Mouse (Mus musculus) left cerebral cortex, adult 8-10 months (tissue): ENCODE results near the gene Atmin. TPM values are rescaled to one million over a fixed set of nuclear protein-coding genes. Genes with fewer than 3 reads are reported as not detected.

Experiments
- DNase-seq, 2 experiments: peaks; one replicate each; pipeline ENCODE4 v3.0.0; 2022; ENCODE audit warnings: low spot score in 2 of 2
- total RNA-seq, 4 experiments: library from RNA; stranded (reverse); gene quantifications; 2 replicates each; pipeline ENCODE4 v1.2.4; 2022

Atmin gene
- total RNA-seq = 10 to 100 TPM; 66.7 to 75.1 (median 71.3) TPM

DNA sequence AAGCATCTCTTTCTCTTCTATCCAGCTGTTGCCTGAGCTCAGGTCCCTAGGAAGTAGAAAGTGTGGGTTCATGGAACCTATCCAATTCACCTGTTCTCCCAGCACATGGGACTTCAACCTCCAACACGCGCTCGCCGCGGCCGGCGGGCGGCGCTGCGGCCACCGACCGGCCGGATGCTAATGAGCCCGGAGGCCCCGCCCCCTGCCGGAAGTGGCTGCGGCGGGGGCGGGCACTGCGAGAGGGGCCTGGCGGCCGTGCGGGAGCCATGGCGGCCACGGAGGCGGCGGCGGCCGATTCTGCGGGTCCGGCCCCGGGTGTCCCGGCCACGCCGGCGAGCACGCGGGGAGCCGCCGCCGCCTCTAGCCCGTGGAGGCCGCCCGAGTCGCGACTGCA is at the start of gene Atmin:
Gene Atmin, plus strand, starts transcription at position 233 of the 394 bp plus-strand sequence.
- DNase-seq = peak; percentile 51 to 85

GRCm38 (mm10) chr8:116893938-116894337 is 49.3 kb upstream of the Atmin start:
- no peak for DNase-seq

- no peak for DNase-seq
Measured at GRCm38 (mm10) chr8:116895521-116895920, 47.7 kb upstream of the Atmin start.

- DNase-seq = no peak
Measured at GRCm38 (mm10) chr8:116904736-116905135, 38.5 kb upstream of the Atmin start.

DNA sequence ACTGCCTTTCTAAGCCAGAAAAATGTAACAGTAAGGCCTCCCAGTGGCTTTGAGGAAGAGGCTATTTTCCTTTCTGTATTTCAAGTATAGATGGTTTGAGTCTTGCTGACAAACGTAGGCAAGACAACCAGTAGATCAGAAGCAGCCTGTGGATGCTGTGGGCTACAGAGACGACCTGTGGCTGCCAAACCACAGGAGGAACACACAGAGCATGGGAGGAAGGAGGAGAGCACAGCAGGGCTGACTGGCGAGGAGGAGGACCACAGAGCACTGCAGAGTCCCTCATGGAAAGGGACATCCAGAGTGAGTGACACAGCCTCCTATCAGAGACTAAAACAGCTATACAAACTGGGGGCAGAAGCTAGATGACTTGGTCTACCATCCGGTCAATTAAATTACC is 37.9 kb upstream of the Atmin start:
- DNase-seq = no peak

DNA sequence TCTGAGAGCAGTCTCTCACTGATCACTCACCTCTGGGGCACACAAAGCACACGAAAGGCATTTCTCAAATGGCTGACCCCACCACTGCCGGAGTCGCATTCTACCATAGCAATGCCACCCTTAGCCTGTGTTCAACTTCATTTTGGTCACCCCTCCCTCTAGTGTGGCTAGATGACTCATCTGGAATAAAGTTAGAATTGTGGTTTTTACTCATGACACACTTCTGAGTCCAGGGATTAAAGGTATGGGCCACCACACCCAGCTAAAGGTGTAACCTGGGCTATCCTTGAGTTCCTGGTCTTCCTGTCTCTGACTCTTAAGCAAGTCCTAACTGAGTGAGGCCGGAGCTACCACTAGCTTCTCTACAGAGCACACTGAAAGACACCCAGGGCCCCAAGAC is 37.4 kb upstream of the Atmin start:
- no peak for DNase-seq

DNA sequence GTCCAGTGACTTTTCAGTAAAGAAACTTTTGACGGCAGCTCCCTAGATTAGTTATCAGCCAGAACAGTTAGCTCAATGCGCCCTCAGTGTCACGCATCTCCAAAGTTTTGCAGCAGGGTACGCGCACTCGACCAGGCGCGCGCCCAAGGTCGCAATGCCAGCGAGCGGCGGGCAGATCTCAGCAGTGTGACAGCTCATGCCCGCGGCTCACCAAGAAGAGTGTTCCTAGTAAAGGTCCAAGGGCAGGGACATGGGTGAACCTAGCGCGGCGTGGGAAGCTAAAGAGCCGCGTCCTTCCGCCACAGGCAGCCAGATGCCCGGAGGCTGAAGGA is 22.2 kb upstream of the Atmin start:
- no peak for DNase-seq

DNA sequence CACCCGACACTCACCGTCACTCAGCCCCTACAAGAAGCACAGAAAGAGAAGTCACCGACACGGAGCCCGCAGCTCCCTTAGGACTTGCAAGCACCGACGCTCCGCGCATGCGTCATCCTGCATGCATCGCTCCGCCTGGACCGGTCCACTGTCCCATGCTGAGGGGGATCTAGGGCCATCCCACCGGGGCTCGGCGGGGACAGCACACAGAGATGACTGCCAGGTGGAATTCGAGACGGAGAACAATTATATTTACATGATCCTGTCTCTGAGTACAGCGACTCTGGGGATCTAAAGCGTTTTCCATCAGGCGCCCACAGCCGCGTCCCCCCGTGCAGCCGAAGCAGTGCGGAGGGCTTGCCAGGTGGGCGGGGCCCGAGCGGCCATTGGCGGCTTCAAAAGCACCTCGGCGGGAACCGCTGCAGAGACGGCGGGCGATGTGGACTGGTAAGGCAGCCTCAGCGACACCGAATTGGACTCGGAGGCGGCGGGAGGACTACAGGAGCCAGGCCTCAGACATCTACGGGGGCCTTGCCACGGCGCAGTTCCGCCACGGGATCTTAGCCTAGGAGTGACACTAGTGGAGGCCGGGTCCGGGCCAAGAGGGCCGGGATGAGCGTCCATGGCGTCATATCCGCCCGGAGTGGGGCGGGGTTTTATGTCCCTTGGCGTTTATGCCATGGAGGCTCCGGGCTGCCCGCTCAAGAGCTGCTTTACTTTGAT is 21.7 kb upstream of the Atmin start, which contains the start of the genes Cmc2 and Cenpn:
Gene Cmc2, minus strand, starts transcription at position 119 of the 723 bp plus-strand sequence.
Gene Cenpn, plus strand, starts transcription at position 394 of the 723 bp plus-strand sequence.
- peak; percentile 86 to 88 for DNase-seq

- DNase-seq = no peak
Measured at GRCm38 (mm10) chr8:116922060-116922757, 21.0 kb upstream of the Atmin start.

GRCm38 (mm10) chr8:116923526-116923925 is 19.7 kb upstream of the Atmin start:
- no peak for DNase-seq

- no peak for DNase-seq
Measured at GRCm38 (mm10) chr8:116927880-116928279, 15.3 kb upstream of the Atmin start.

DNA sequence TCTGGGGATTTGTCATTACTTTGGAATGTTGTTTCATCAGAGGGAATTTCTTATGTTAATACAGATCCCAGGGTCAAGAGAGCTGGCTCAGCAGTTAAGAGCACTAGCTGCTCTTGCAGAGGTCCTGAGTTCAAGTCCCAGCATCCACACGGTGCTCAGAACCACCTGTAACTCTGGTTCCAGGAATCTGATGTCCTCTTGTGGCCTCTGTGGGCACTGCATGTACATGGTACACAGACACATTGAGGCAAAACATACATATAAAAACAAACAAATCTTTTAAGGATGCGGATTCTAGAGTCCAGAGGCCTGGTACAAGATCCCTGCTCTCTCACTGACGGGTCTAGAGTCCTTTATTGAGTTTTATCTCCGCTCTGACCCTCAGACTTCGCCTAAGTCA is 14.6 kb upstream of the Atmin start:
- no peak for DNase-seq

GRCm38 (mm10) chr8:116934976-116935375 is 8.2 kb upstream of the Atmin start:
- DNase-seq = no peak

- DNase-seq = no peak
Measured at GRCm38 (mm10) chr8:116935506-116935905, 7.7 kb upstream of the Atmin start.

DNA sequence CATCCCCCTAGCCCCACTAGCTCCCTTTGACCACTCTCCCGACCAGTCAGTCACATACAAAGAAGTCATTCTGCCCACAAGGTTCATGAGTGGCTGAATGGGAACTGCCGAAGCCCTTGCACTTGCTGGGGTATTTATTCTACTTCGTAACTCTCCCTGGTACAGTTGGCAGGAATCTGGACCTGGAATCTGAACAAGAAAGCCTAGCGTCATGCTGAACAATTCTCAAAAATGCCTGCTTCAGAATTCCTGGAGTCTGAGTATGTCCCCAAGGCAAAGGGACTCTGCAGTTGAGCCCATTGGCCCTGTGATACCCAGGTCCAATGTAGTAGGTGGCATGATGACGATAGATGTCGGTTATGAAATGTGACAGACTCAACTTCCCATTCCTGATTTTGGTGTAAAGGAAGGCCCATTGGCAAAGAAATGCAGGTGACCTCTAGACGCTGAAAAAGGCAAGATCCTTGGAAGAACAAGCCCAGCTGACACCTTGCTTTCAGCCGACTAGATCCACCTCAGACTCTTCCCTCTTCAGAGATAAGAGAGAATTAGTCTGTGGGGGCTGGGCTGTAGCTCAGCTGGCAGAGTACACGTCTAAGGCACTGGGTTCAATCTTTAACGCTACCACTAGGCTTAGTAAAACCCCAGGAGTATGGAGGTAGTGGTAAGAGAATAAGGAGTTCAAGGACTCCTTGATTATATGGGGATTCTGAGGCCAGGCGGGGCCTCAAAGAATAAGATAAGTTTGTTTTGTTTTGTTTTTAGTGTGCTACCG is 722 bp upstream of the Atmin start:
- no peak for DNase-seq

GRCm38 (mm10) chr8:116943555-116944384 is 577 bp downstream of the Atmin start:
- peak in 1 of 2 experiments; percentile 41 for DNase-seq

DNA sequence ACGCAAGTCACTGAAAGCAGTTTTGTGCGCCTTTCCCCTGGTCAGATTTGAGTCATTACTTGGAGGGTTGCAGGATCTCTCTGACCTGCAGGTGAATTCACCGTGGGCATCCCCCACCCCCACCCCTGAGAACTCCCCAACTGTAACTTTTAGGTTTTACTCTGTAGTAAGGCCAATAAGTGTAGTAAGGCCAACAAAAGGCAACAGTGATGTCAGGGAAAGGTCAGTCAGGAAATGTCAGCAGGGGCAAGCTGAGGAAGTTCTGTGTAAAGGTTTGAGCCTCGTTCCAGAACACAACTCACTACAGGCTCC is 1.1 kb downstream of the Atmin start:
- no peak for DNase-seq

GRCm38 (mm10) chr8:116945169-116945910 is 2.1 kb downstream of the Atmin start:
- DNase-seq = no peak

- DNase-seq = peak; percentile 39 to 72
Measured at GRCm38 (mm10) chr8:116946268-116946838, 3.2 kb downstream of the Atmin start.

GRCm38 (mm10) chr8:116946851-116947250 is 3.7 kb downstream of the Atmin start:
- no peak for DNase-seq
